Mouse (Mus musculus): ENCODE results near the gene Szrd1.

The Szrd1 gene

DNA sequence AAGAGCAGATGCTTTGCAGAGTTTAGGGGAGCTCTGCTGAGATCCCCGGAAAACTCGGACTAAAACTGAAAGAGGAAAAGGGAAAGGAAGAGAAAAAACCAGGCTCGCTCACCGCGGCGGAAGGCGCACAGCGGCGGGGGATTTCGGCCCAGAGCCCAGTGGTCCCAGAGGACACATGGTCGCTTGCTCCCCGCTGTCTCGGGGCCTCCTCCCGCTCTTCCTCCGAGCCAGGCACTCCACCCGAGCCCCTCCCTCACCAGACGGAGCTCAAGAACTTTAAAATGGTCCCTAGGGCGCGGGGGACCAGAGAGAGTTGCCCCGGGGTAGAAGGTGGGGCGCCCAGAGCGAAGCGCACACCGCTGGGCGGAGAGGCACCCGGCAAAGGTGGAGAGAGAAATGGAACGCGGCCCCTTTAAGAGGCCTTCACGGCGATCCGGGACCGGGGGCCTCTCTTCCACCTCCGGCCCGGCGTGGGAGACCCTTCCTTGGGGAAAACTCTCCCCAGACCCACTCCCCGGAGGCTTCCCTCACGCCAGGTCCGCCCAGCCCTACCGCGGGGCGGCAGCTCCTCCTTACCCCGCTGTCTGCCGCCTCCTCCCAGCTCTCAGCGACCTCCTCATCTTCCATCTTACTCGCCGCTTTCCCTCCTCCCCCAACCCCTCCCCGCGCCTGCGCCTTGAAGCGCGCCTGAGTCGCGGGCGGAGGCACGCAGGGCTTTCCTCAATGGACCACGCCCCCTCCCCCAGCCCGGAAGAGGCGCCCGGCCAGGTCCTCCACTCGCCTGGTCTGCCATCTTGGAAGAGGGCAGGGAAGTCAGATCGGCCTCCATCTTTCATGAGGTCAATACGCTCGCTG lies at the start of gene Szrd1:
TSS of gene Szrd1 (minus strand) at position 660 of the 855 bp plus-strand sequence.
- in situ Hi-C loops (cut with MboI, MseI): no loop called here

GRCm38 (mm10) chr4:141186923-141187836 lies 47.6 kb upstream of the Szrd1 start:
- in situ Hi-C loops (cut with MboI, MseI): no loop called here

- in situ Hi-C loops (cut with MboI, MseI): no loop called here
Measured at GRCm38 (mm10) chr4:141184426-141184825, 44.9 kb upstream of the Szrd1 start.

DNA sequence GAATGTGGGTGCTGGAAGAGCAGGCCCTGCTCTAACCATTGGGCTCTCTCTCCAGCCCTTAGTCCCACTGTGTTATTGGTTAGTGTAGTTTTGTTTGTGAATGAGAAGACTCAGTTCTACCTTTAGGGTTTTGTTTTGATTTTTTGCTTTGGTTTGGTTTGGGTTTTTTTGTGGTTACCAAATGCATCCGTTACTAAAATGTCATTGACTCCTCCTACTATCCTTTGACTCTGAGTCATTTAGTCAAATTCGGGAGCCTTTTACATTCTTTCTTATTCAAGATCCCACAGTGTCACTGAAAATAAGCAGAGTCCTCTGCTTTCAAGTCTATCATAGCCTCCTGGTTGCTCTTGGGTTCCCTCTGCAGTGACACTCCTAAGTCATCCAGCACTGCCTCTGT lies 44.4 kb upstream of the Szrd1 start:
- in situ Hi-C loops (cut with MboI, MseI): no loop called here

- in situ Hi-C loops (cut with MboI, MseI): no loop called here
Measured at GRCm38 (mm10) chr4:141181981-141182380, 42.4 kb upstream of the Szrd1 start.

GRCm38 (mm10) chr4:141180831-141181230 lies 41.3 kb upstream of the Szrd1 start:
- in situ Hi-C loops (cut with MboI, MseI): no loop called here

DNA sequence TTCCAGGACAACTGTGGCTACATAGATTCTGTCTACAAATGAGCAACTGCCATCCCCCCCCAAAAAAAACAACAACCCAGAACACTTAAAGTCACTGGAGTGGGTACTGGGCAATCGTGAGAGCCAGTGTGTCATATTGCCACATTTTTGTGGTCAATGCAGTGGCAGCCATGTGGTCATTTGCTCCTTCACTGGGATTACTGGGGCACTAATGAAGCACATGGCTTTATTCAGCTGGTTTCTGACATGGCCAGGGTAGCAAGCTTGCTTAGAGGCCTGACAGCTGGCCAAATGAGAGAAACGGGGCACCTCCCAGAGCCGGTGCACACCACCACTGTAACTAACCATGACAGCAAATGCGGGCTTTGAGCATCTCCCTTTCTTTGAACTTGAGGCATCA lies 38.9 kb upstream of the Szrd1 start:
- in situ Hi-C loops (cut with MboI, MseI): no loop called here

DNA sequence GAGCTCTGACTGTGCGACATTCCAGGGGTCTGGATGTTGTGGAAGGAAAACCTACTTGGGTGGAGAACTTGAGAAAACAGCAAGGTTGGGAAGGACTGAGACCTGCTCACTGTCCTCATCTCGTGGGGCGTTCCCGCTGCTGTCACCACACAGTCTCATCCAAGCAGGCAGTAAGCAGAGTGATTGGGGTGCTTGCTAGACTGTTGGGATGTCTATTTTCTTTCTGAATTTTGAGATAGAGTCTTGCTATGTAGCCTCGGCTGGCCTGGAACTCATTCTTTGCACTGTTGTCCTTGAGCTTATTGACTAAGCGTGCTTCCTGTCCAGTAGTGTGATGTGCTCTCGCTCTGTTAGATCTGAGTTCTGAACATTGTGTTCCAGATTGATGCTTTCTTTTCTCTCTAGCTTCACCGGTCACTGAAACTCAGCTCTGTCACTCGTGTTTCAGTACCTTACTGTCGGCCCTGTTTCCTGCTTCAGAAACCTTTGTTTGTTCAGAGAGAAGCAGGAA lies 36.8 kb upstream of the Szrd1 start:
- in situ Hi-C loops (cut with MboI, MseI): no loop called here

DNA sequence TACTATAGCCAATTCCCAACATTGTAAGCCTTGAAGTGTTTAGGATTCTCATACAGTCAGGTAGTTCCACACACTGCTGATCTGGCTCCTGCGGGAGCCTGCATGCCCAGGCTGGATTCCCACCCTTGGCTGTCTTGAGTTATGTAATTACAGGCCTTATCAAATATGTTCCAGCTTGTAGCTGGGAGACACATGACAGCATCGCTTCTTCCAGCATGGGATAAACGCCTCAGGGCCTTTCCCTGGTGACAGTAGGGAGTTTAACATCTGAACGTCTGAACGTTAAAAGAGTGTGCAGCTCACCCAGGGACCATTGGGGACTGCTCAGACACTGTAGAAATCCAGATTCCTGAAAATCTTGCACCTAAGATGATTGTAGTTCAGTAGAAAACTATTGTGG lies 36.2 kb upstream of the Szrd1 start:
- in situ Hi-C loops (cut with MboI, MseI): no loop called here

- in situ Hi-C loops (cut with MboI, MseI): no loop called here
Measured at GRCm38 (mm10) chr4:141172121-141172520, 32.5 kb upstream of the Szrd1 start.

GRCm38 (mm10) chr4:141167156-141167555 lies 27.6 kb upstream of the Szrd1 start:
- in situ Hi-C loops (cut with MboI, MseI): no loop called here

DNA sequence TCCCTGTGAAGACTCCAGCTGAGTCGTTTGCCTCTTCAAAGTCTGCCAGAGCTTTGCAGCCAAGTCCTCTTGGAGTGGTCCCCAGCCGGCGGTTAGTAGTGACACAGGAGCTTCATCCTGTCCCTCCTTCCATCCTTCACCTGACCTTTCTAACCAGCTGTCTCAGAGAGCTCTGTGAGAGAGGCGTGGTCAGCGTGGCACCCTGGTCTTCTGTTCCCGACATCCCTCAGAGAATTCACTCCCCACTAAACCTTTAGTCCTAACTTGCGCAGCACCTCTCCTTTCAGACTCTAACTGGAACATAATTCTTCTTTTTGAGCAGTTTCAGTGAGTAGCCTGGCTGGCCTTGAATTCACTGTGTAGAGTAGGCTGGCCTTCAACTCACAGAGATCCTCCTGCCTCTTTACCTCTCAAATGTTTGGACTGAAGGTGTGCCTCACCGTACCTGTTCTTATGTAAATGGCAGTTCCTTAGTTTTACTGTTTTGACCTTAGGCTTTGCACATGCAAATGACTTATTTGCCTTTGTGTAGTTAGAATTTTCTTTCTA lies 26.2 kb upstream of the Szrd1 start:
- in situ Hi-C loops (cut with MboI, MseI): no loop called here

DNA sequence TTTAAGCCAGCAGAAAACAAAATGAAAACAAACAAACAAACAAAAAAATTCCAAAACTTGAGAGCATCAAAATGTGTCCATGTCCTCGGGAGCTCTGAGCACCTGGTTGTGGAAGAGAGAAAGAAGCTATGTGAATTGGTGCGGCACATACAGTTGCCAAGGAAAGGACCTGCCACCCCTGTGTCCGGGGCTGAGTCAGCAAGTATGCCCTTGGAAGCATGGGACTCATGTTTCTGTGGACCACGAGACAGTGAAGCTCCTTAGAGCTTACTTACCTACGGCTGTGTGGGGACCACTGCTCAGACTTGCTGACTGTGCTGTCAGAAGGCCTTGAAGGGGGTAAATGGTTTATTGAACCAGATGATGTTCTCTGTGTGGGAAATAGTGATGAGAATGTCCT lies 24.2 kb upstream of the Szrd1 start:
- in situ Hi-C loops (cut with MboI, MseI): no loop called here

DNA sequence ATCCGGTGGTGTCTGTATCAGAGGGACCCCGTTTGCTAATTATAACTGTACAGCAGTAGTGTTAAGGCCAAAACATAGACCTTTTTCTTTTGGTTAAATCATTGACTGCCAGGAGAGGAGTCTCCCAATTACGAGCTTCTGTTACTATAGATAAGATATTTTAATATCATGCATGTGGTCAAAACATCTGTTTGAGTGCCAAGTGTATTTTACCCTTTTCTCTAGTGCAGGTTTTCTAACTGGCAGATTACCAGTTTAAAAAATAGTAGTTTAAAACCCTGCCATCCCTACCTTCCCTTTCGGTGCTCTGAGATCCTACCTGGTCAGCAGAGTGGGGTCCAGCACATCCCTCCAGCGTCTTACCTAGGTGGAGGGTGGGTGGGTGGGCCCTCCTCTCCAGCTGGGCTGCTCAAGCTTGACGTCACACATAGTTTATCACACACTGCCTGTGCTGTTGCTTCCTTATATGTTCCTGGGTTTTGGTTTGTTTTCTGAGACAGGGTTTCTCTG lies 22.2 kb upstream of the Szrd1 start:
- in situ Hi-C loops (cut with MboI, MseI): no loop called here

GRCm38 (mm10) chr4:141160193-141160592 lies 20.6 kb upstream of the Szrd1 start:
- in situ Hi-C loops (cut with MboI, MseI): no loop called here

DNA sequence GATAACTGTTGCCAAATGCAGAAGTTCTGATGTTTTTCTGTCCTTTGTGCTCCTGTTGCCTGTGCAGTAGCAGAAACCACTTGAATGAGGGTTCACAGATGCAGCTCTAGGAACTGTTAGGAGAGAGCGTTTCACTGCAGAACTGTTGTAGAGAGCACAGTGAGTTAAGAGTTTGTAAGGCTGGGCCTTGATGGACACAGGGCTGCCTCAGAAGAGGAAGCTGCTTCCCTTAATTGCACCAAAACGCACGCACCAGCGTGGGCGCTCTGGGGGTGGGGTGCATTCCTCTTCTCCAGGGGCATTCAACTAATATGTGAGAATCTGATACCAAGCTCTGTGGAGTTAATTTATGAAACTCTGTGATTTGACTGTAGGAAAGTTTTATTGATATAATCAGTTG lies 20.1 kb upstream of the Szrd1 start:
- in situ Hi-C loops (cut with MboI, MseI): no loop called here

DNA sequence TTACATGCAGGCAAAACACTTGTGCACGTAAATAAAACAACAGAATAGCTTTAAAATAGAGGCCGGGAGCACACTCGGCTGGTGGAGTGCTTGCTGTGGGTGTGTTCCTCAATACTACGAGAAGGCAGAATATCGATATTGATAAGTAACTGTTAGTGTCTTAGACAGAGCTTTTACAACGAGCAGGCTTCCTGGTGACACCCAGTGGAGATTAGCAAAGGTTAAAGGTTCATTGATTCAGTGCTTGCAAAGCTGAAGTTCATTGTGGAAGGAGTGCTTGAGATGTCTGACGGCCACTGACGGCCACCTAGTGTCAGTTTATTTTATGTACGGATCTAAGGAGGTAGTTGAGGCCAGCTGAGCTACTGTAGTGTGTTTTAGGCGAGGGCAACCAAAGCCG lies 19.5 kb upstream of the Szrd1 start:
- in situ Hi-C loops (cut with MboI, MseI): no loop called here

GRCm38 (mm10) chr4:141158609-141159008 lies 19.0 kb upstream of the Szrd1 start:
- in situ Hi-C loops (cut with MboI, MseI): no loop called here

DNA sequence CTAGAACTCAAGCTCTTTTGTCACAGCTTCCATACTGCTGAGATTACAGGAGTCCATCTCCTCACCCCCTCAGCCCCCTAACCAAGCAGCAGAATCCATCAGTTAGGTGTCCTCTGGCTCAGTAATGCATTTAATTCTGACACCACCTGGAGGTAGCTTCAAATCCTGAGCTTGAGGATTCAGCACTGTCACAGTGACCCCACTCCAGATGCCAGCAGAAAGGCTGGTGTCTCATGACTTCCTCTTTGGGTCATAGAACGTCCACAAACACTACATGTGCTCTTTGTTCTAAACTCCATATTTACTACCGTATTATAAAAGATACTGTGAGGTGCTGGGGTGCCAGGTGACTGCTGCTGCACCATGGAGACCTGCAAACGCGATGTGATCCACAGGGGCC lies 17.9 kb upstream of the Szrd1 start:
- in situ Hi-C loops (cut with MboI, MseI): no loop called here

- in situ Hi-C loops (cut with MboI, MseI): loop anchor here (10.0 kb wide), 1 partner anchor 406 kb away; no protein-coding TSS in a partner anchor
Measured at GRCm38 (mm10) chr4:141149116-141149515, 9.5 kb upstream of the Szrd1 start.

- in situ Hi-C loops (cut with MboI, MseI): loop anchor here (10.0 kb wide), 1 partner anchor 407 kb away; no protein-coding TSS in a partner anchor
Measured at GRCm38 (mm10) chr4:141148009-141148801, 8.6 kb upstream of the Szrd1 start.
